Mouse (Mus musculus): ENCODE data around the gene Dlk1. TPM values are rescaled to one million over a fixed set of nuclear protein-coding genes. Genes with fewer than 3 reads are reported as not detected.
"Not testable (repeated sequence)": the region's sequence is repeated elsewhere in the genome, so short reads cannot be mapped to it uniquely, and the experiment has no call there.

The Dlk1 gene
- polyA plus RNA-seq, 1 experiment from 2014 or later, result 182 TPM

GRCm38 (mm10) chr12:109458896-109459295 is 6.3 kb downstream of the Dlk1 start:
- no peak for ATAC-seq (replicated peaks; ENCODE audit: low FRiP score)
- Histone ChIP-seq H3K4me2 (no peak overlapping the region), H3K27ac (no peak overlapping the region), H3K9ac (no peak overlapping the region), H3K4me3 (replicated peaks) (no peak overlapping the region), H3K36me3 (no peaks in the 10 kb centered on the region), H3K9me3 (replicated peaks) (no peaks in the 10 kb centered on the region), H3K27me3 (peaks cover 68% of the 10 kb centered on the region), H3K4me1 (peaks cover 24% of the 10 kb centered on the region)
- WGBS, result 33% methylated on average over 10 of the region's 10 CpGs

- H3K27me3 ChIP-seq, result peaks cover 60% of the 10 kb centered on the region
- H3K9me3 ChIP-seq (replicated peaks), result no peaks in the 10 kb centered on the region
- peaks cover 21% of the 10 kb centered on the region for H3K4me1 ChIP-seq
- peak overlapping the region; percentile 20 for H3K4me3 ChIP-seq (replicated peaks)
- ATAC-seq (replicated peaks; ENCODE audit: low FRiP score), result no peak
- H3K27ac ChIP-seq, result no peak overlapping the region
- WGBS, result 39% methylated on average over 49 of the region's 49 CpGs
- peak overlapping the region; percentile 49 for H3K4me2 ChIP-seq
- H3K36me3 ChIP-seq, result no peaks in the 10 kb centered on the region
- no peak overlapping the region for H3K9ac ChIP-seq
These were observed 7.1 kb downstream of the Dlk1 start for GRCm38 (mm10) chr12:109459481-109460401.

DNA sequence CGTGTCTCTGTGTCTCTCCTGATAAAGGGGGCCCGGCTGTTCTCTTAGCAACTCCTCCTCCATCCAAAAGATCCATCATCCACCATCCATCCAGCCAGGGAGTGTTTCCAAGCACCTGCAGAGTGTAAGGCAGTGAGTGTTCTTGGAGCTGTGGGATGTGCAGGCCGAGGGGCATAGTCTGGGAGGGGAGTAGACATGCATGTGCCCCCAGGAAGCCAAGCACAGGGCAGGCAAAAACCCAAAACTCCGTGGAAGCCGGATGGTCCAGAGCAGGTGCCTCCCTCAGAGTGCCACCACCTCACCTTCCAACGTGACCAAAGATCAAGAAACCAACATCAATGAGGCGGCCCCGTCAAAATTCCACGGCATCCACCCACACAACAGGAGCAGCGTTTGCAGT is 10.0 kb downstream of the Dlk1 start:
- no peak overlapping the region for H3K4me2 ChIP-seq
- 70% methylated on average over 10 of the region's 10 CpGs for WGBS
- peaks cover 33% of the 10 kb centered on the region for H3K27me3 ChIP-seq
- no peak for ATAC-seq (replicated peaks; ENCODE audit: low FRiP score)
- no peaks in the 10 kb centered on the region for H3K36me3 ChIP-seq
- H3K4me1 ChIP-seq, result peaks cover 16% of the 10 kb centered on the region
- no peaks in the 10 kb centered on the region for H3K9me3 ChIP-seq (replicated peaks)
- no peak overlapping the region for H3K4me3 ChIP-seq (replicated peaks)
- no peak overlapping the region for H3K9ac ChIP-seq
- no peak overlapping the region for H3K27ac ChIP-seq

GRCm38 (mm10) chr12:109467417-109467816 is 14.8 kb downstream of the Dlk1 start:
- H3K9me3 ChIP-seq (replicated peaks); H3K36me3 ChIP-seq; H3K27ac ChIP-seq; H3K4me3 ChIP-seq (replicated peaks); H3K27me3 ChIP-seq; ATAC-seq (replicated peaks; ENCODE audit: low FRiP score); H3K4me2 ChIP-seq; H3K4me1 ChIP-seq; H3K9ac ChIP-seq: not testable (repeated sequence)
- 87% methylated on average over 4 of the region's 4 CpGs for WGBS

DNA sequence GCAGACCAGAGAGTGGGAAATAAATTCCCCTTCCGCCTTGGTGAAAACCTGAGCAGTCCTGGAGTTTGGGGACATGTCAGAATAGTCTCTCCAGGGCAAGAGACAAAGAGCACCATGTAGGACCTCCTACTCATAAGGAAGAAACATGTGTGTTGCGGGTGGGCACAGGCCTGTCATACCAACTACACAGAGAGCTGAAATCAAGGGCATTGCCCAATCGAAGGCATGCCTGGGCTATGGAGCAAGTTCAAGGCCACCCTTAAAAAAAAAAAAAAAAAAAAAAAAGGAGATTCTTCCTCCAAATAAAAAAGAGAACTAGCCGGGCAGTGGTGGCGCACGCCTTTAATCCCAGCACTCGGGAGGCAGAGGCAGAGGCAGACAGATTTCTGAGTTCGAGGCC is 17.2 kb downstream of the Dlk1 start:
- H3K27me3 ChIP-seq, result no peaks in the 10 kb centered on the region
- no peak overlapping the region for H3K4me3 ChIP-seq (replicated peaks)
- peaks cover 9% of the 10 kb centered on the region for H3K4me1 ChIP-seq
- 92% methylated on average over 8 of the region's 8 CpGs for WGBS
- H3K36me3 ChIP-seq, result no peaks in the 10 kb centered on the region
- no peak overlapping the region for H3K27ac ChIP-seq
- no peaks in the 10 kb centered on the region for H3K9me3 ChIP-seq (replicated peaks)
- no peak overlapping the region for H3K4me2 ChIP-seq
- no peak overlapping the region for H3K9ac ChIP-seq
- ATAC-seq (replicated peaks; ENCODE audit: low FRiP score), result no peak

GRCm38 (mm10) chr12:109472627-109473026 is 20.0 kb downstream of the Dlk1 start:
- Histone ChIP-seq H3K9ac (no peak overlapping the region), H3K27me3 (no peaks in the 10 kb centered on the region), H3K4me3 (replicated peaks) (no peak overlapping the region), H3K4me1 (peaks cover 7% of the 10 kb centered on the region), H3K36me3 (no peaks in the 10 kb centered on the region), H3K27ac (no peak overlapping the region), H3K4me2 (no peak overlapping the region), H3K9me3 (replicated peaks) (no peaks in the 10 kb centered on the region)
- ATAC-seq (replicated peaks; ENCODE audit: low FRiP score), result no peak
- WGBS, result 69% methylated on average over 11 of the region's 11 CpGs

DNA sequence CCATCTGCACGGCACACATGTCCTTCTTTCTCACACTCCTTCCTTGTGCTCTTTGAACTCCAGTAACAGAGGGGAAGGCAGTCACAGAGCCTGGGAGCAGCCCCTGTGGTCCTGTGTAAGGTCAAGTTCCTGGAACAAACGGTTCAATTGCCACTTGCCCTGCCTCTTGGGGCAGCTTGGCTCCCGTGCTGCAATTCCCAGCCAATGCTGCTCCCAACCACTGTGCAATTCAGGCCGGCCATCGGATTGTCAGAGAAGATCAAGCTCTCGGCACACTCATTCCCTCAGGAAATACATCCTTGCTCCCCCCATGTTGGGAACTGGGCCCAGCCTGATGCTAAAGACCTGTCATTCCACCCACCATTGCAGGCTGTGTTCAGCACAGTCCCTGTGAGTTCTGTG is 21.0 kb downstream of the Dlk1 start:
- H3K27me3 ChIP-seq, result no peaks in the 10 kb centered on the region
- no peak overlapping the region for H3K9ac ChIP-seq
- no peak overlapping the region for H3K4me2 ChIP-seq
- no peak overlapping the region for H3K27ac ChIP-seq
- peaks cover 7% of the 10 kb centered on the region for H3K4me1 ChIP-seq
- H3K9me3 ChIP-seq (replicated peaks), result no peaks in the 10 kb centered on the region
- H3K36me3 ChIP-seq, result no peaks in the 10 kb centered on the region
- WGBS, result 9% methylated on average over 6 of the region's 6 CpGs
- no peak for ATAC-seq (replicated peaks; ENCODE audit: low FRiP score)
- no peak overlapping the region for H3K4me3 ChIP-seq (replicated peaks)

DNA sequence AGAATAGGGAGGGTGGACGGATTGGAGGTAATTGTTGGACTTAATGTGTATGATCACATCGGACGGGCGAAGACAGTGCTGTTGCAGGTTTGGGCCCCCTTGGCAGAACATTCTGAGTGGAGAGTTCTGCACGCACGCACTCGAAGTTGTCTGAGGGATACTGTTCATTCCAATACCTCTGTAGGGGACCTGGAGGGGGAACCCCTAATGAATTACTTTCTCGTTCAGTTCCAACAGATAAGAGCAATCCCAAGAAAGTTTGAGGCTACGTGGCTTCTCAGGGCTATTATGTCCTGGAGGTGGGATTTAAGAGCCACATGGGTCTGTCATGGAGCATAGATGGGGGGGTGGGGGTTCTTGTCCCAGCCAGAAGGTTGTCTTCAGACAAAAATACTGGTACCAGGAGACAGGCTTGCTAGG is 21.6 kb downstream of the Dlk1 start:
- H3K4me2 ChIP-seq, result no peak overlapping the region
- H3K27me3 ChIP-seq, result no peaks in the 10 kb centered on the region
- no peaks in the 10 kb centered on the region for H3K36me3 ChIP-seq
- no peak for ATAC-seq (replicated peaks; ENCODE audit: low FRiP score)
- no peak overlapping the region for H3K27ac ChIP-seq
- peaks cover 7% of the 10 kb centered on the region for H3K4me1 ChIP-seq
- 66% methylated on average over 9 of the region's 9 CpGs for WGBS
- no peak overlapping the region for H3K4me3 ChIP-seq (replicated peaks)
- H3K9ac ChIP-seq, result no peak overlapping the region
- H3K9me3 ChIP-seq (replicated peaks), result no peaks in the 10 kb centered on the region

DNA sequence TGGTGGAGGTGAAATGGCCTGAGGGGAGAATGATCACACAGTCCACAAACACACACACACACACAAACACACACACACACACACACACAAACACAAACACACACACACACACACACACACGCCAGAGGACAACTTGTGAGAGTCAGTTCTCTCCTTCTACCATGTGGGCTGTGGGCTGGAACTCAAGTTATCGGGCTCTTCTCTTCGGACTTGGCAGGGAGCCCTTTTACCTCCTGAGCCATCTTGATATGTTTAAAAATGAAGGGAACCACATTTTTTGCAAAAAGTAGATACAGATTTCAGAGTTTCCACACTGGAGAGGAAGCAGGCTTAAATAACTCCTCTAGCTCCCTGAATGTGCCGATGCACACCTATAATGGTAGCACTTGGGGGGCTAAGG is 22.9 kb downstream of the Dlk1 start:
- Histone ChIP-seq H3K4me3 (replicated peaks) (no peak overlapping the region), H3K4me1 (peaks cover 7% of the 10 kb centered on the region), H3K27me3 (no peaks in the 10 kb centered on the region), H3K9ac (no peak overlapping the region), H3K9me3 (replicated peaks) (no peaks in the 10 kb centered on the region), H3K27ac (no peak overlapping the region), H3K4me2 (no peak overlapping the region), H3K36me3 (no peaks in the 10 kb centered on the region)
- no peak for ATAC-seq (replicated peaks; ENCODE audit: low FRiP score)
- WGBS, result 76% methylated on average over 4 of the region's 4 CpGs

- H3K4me3 ChIP-seq (replicated peaks); H3K27me3 ChIP-seq; H3K4me1 ChIP-seq; H3K27ac ChIP-seq; H3K36me3 ChIP-seq; ATAC-seq (replicated peaks; ENCODE audit: low FRiP score); H3K9ac ChIP-seq; H3K4me2 ChIP-seq; H3K9me3 ChIP-seq (replicated peaks): not testable (repeated sequence)
- WGBS, result 59% methylated on average over 1 of the region's 1 CpGs
These were observed 33.9 kb downstream of the Dlk1 start for GRCm38 (mm10) chr12:109486525-109486924.

DNA sequence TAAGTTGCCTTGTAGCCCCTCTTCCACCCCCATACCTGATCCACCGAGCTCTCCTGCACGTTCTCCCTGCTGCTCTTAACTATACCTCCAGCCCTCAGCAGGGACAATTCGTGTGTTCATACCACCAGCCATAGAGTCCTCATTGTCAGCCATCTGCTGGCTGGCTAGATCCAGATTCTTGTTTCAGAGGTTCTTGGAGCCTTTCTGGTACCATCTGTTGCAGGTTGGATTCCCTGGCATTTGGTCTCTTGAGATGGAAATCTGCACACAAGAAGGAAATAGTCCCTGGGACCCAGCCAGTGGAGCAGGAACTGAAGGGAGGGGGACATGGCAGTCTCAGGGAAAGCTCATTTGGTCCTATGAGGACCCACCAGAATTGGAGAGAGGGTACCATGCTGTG is 39.1 kb downstream of the Dlk1 start:
- 78% methylated on average over 3 of the region's 3 CpGs for WGBS
- no peak for ATAC-seq (replicated peaks; ENCODE audit: low FRiP score)
- no peaks in the 10 kb centered on the region for H3K9me3 ChIP-seq (replicated peaks)

DNA sequence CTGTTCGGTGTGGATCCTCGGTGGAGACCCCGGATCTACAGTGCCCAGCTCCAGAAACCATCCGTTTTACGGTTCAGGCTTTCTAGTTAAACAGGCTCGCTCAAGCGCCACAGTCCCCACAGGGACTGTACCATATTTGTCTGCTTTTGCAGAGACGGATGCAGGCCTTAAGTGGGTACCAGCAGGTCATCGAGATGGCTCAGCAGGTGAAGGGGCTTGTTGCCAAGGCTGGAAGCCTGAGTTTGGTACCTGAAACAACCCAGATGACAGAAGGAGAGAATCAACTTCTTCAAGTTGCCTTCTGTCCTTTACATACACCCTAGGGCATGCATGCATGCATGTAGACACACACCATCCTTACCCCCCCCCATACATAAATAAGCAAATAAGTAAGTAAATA is 40.8 kb downstream of the Dlk1 start:
- H3K4me3 ChIP-seq (replicated peaks), result no peak overlapping the region
- WGBS, result 84% methylated on average over 9 of the region's 9 CpGs
- H3K9ac ChIP-seq, result no peak overlapping the region
- no peaks in the 10 kb centered on the region for H3K9me3 ChIP-seq (replicated peaks)
- ATAC-seq (replicated peaks; ENCODE audit: low FRiP score), result no peak
- no peak overlapping the region for H3K27ac ChIP-seq
- peaks cover 18% of the 10 kb centered on the region for H3K4me1 ChIP-seq
- H3K4me2 ChIP-seq, result no peak overlapping the region
- H3K27me3 ChIP-seq, result no peaks in the 10 kb centered on the region
- no peaks in the 10 kb centered on the region for H3K36me3 ChIP-seq

More for the DNA sequence above, 39.1 kb downstream of the Dlk1 start:
- H3K27me3 ChIP-seq, result no peaks in the 10 kb centered on the region
- no peak overlapping the region for H3K27ac ChIP-seq
- H3K4me1 ChIP-seq, result peaks cover 13% of the 10 kb centered on the region
- no peak overlapping the region for H3K9ac ChIP-seq
- H3K36me3 ChIP-seq, result no peaks in the 10 kb centered on the region
- no peak overlapping the region for H3K4me3 ChIP-seq (replicated peaks)
- H3K4me2 ChIP-seq, result no peak overlapping the region
